Mouse (Mus musculus) midbrain, embryonic 11.5 days (tissue): ENCODE measurements around the gene Dnase1. TPM values are rescaled to one million over a fixed set of nuclear protein-coding genes. Genes with fewer than 3 reads are reported as not detected.

Source experiments
- ATAC-seq: fragments of 200-750 bp; cut with Nextera tagmentation; 2 replicates; pipeline ENCODE4 v1.8.0; 2017; ENCODE audit warnings: moderate TSS enrichment, moderate library complexity; ENCODE audit not compliant: low FRiP score
- DNase-seq: peaks from one replicate; pipeline ENCODE4 v3.0.0; 2015; ENCODE audit warnings: low spot score; ENCODE audit errors: missing footprints
- H3K27ac ChIP-seq: fragments of 300-500 bp; sonication (generic); 2 replicates; pipeline ENCODE4 v1.5.1; 2014; ENCODE audit warnings: low read depth, low read length
- H3K27me3 ChIP-seq: fragments of 300-500 bp; sonication (generic); 2 replicates; pipeline ENCODE4 v1.6.1; 2014; ENCODE audit warnings: mild to moderate bottlenecking, low read length, moderate library complexity, mixed read lengths; ENCODE audit not compliant: control insufficient read depth, insufficient read depth
- H3K36me3 ChIP-seq: fragments of 300-500 bp; sonication (generic); 2 replicates; pipeline ENCODE4 v1.6.1; 2014; ENCODE audit warnings: mild to moderate bottlenecking, low read length, moderate library complexity, mixed read lengths; ENCODE audit not compliant: control insufficient read depth, insufficient read depth
- H3K4me1 ChIP-seq: fragments of 300-500 bp; sonication (generic); 2 replicates; pipeline ENCODE4 v1.6.1; 2014; ENCODE audit warnings: low read length; ENCODE audit not compliant: control insufficient read depth, insufficient read depth
- H3K4me2 ChIP-seq: fragments of 300-500 bp; sonication (generic); 2 replicates; pipeline ENCODE4 v1.6.1; 2014; ENCODE audit warnings: mild to moderate bottlenecking, moderate library complexity
- H3K4me3 ChIP-seq: fragments of 300-500 bp; sonication (generic); 2 replicates; pipeline ENCODE4 v1.5.1; 2014; ENCODE audit warnings: low read depth, low read length
- H3K9ac ChIP-seq: fragments of 300-500 bp; sonication (generic); 2 replicates; pipeline ENCODE4 v1.6.1; 2014; ENCODE audit warnings: low read length
- H3K9me3 ChIP-seq: fragments of 300-500 bp; sonication (generic); 2 replicates; pipeline ENCODE4 v1.6.1; 2016; ENCODE audit warnings: low read length; ENCODE audit not compliant: control insufficient read depth
- WGBS: fragments of 180-500 bp; shearing (Covaris S2); extraction: QIAGEN DNeasy Blood & Tissue Kit; methylation state at CpG from one replicate; pipeline ENCODE4 v1.1.7; 2014; 5-methylcytosine and 5-hydroxymethylcytosine counted together
- polyA plus RNA-seq: library from polyadenylated mRNA; unstranded; fragments of >200 nt; fragmentation: Nextera tagmentation; extraction: Ambion mirVana; gene quantifications from 2 replicates; pipeline ENCODE4 v1.2.1, GENCODE M21; 2014

The Dnase1 gene
- polyA plus RNA-seq, 1 experiment from 2014 or later: 4.6 TPM

DNA sequence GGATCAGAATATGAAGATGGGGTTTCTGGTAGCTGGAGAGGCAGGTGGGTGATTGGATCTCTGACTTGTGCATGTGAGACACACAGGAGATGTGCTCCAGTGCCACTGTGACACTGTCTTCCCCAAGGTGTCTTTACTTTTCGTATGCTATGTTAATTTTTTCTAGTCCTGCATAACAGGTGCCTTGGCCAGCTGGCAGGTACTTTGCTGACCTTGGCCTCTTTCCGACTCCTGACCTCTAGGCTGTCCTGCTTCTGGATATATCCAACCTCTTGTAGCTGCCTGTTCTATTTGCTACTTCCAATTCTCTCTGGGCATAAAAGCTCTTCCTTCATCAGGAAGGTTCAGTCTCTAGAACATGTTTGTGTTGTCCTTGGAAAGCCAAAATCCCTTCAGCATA, 1.2 kb upstream of the Dnase1 start:
- Histone ChIP-seq H3K9me3 (no peaks in the 10 kb centered on the region), H3K4me2 (no peak overlapping the region), H3K27me3 (no peaks in the 10 kb centered on the region), H3K27ac (no peak overlapping the region), H3K9ac (no peak overlapping the region), H3K4me1 (peaks cover 2% of the 10 kb centered on the region; the same call in 1 of the 2 replicates), H3K4me3 (no peak overlapping the region), H3K36me3 (peaks cover 13% of the 10 kb centered on the region)
- 86% methylated on average over 2 of the region's 2 CpGs for WGBS
- ATAC-seq (no peak), DNase-seq (no peak)

DNA sequence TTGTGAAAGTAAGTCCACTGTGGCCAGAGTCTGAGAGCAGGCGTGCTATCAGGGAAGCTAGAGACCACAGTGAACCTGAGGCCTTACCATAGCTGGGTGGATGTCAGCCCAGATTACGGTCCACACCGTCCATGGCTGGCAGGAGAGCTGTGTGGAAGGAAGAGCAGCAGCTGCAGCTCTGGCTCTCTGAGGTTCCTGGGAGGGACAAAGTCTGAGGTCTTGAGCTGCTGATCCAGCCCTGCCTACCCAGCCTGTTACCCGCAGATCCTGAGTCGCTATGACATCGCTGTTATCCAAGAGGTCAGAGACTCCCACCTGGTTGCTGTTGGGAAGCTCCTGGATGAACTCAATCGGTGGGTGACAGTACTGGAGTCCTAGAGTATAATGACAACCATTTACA, 948 bp downstream of the Dnase1 start:
- WGBS: 95% methylated on average over 7 of the region's 7 CpGs
- peaks cover 13% of the 10 kb centered on the region for H3K36me3 ChIP-seq
- H3K9ac ChIP-seq: no peak overlapping the region
- no peaks in the 10 kb centered on the region for H3K9me3 ChIP-seq
- no peak overlapping the region for H3K4me3 ChIP-seq
- ATAC-seq: no peak
- no peaks in the 10 kb centered on the region for H3K27me3 ChIP-seq
- H3K27ac ChIP-seq: no peak overlapping the region
- no peak overlapping the region for H3K4me2 ChIP-seq
- H3K4me1 ChIP-seq: peaks cover 2% of the 10 kb centered on the region; the same call in 1 of the 2 replicates
- peak; percentile 28 for DNase-seq

DNA sequence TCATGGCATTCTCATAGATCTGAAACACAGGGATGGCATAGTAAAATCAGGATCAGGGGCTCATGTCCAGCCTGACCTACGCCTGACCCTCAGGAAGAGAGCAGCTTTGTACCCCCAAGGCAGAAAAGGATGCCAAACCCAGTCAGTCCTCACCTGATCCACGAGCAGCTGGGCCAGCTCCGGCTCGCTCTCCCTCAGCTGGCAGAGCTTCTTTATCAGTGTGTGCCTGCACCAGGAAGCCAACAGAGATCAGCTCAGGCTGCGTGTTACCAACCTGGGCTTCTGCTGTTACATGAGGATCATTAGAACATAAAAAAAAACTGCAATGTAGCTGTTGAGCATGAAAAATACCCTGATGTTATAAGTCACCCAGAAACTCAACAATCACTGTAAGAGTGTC, 3.5 kb downstream of the Dnase1 start:
- Histone ChIP-seq H3K9me3 (no peaks in the 10 kb centered on the region), H3K4me3 (no peak overlapping the region), H3K4me1 (no peaks in the 10 kb centered on the region), H3K4me2 (no peak overlapping the region), H3K27me3 (no peaks in the 10 kb centered on the region), H3K9ac (no peak overlapping the region), H3K36me3 (peaks cover 24% of the 10 kb centered on the region), H3K27ac (no peak overlapping the region)
- no peak for ATAC-seq
- WGBS: 91% methylated on average over 5 of the region's 5 CpGs
- DNase-seq: no peak

DNA sequence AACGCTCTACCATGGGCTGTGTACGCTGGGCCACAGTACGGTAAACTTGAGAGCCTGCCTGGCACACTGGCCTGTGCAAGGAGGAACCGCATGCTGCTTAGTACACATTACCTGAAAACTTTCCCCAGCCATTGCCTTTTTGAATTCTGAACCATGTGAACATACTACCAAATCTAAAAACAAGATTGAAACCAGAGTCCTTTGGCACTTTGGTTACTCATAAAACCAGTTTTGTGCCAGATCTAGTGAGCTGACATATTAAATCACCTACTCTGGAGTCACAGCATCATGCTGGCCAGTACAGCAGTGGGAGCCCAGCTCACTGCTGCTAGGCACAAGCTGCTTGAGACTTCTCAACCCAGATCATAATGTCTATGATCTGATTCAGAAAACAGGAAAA, 4.9 kb downstream of the Dnase1 start:
- DNase-seq (no peak), ATAC-seq (no peak)
- Histone ChIP-seq H3K4me2 (no peak overlapping the region), H3K4me3 (no peak overlapping the region), H3K27ac (no peak overlapping the region), H3K9me3 (no peaks in the 10 kb centered on the region), H3K9ac (no peak overlapping the region), H3K36me3 (peaks cover 30% of the 10 kb centered on the region), H3K4me1 (no peaks in the 10 kb centered on the region), H3K27me3 (no peaks in the 10 kb centered on the region)
- 92% methylated on average over 4 of the region's 4 CpGs for WGBS

DNA sequence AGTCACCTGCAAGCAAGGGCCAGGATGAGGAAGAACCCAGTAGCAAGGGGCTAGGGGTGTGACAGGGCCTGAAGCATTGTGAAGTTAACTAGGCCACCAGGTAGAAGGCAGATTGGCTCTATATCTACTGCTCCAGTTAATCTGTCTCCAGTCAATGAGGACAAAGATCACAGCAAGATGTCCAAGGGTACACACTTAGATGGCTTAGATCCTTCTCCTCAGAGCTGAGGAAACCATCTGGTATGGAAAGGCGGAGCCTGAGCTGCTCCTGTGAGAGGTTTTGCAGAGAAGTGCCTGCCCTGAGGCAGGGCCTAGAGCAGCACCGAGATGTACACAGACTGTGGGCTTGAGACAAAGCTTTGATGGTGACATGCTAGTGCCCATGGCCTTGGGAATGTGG, 7.4 kb downstream of the Dnase1 start:
- WGBS: 90% methylated on average over 2 of the region's 2 CpGs
- peaks cover 25% of the 10 kb centered on the region for H3K36me3 ChIP-seq
- H3K4me1 ChIP-seq: no peaks in the 10 kb centered on the region
- H3K4me3 ChIP-seq: no peak overlapping the region
- H3K27me3 ChIP-seq: no peaks in the 10 kb centered on the region
- H3K4me2 ChIP-seq: no peak overlapping the region
- no peak overlapping the region for H3K27ac ChIP-seq
- DNase-seq (no peak), ATAC-seq (no peak)
- H3K9ac ChIP-seq: no peak overlapping the region
- H3K9me3 ChIP-seq: no peaks in the 10 kb centered on the region

DNA sequence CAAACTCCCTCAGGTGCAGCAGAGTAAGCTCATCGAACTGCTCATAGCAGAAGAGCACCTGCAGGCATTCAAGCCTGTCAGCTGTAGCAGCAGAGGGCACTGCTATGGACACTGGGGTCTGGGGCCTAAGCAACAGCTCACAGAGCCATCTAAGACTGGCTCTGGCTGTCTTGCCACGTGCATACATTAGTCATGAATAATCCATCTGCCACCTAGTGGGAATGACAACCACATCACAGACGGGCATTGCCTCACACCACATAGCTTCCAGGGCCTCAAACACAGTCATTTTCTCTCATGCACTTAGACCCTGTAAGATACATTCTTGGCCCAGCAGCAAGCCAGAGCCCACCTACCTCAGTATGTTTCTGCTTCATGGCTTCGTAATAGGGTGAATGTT, 8.8 kb downstream of the Dnase1 start:
- H3K27me3 ChIP-seq: no peaks in the 10 kb centered on the region
- ATAC-seq: no peak
- peaks cover 26% of the 10 kb centered on the region for H3K36me3 ChIP-seq
- H3K4me3 ChIP-seq: no peak overlapping the region
- H3K27ac ChIP-seq: no peak overlapping the region
- H3K9ac ChIP-seq: no peak overlapping the region
- no peaks in the 10 kb centered on the region for H3K9me3 ChIP-seq
- no peak for DNase-seq
- 84% methylated on average over 4 of the region's 4 CpGs for WGBS
- no peak overlapping the region for H3K4me2 ChIP-seq
- H3K4me1 ChIP-seq: no peaks in the 10 kb centered on the region

DNA sequence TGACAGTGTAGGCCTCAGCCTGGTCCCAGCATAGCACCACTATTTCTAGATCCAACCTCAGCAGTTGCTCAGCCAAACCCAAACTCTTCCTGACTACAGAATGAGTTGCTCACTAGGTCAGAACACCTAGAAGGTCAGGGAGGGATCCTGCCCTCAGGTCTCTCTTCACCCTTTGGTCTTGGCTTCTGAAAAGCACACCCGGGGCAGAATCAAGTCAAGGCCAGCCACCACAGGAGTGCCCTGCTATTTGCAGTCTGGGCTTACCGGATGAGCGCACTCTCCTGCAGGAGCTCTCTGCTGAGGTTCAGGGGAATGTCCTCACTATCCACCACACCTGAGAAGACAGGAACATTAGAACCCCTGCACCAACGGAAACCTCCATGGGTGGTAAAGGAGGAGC, 15.9 kb downstream of the Dnase1 start:
- no peak for ATAC-seq
- no peaks in the 10 kb centered on the region for H3K27me3 ChIP-seq
- no peaks in the 10 kb centered on the region for H3K9me3 ChIP-seq
- H3K36me3 ChIP-seq: peaks cover 31% of the 10 kb centered on the region
- H3K4me3 ChIP-seq: no peak overlapping the region
- no peaks in the 10 kb centered on the region for H3K4me1 ChIP-seq
- no peak overlapping the region for H3K9ac ChIP-seq
- peak; percentile 39 for DNase-seq
- WGBS: 90% methylated on average over 4 of the region's 4 CpGs
- no peak overlapping the region for H3K27ac ChIP-seq
- H3K4me2 ChIP-seq: no peak overlapping the region

DNA sequence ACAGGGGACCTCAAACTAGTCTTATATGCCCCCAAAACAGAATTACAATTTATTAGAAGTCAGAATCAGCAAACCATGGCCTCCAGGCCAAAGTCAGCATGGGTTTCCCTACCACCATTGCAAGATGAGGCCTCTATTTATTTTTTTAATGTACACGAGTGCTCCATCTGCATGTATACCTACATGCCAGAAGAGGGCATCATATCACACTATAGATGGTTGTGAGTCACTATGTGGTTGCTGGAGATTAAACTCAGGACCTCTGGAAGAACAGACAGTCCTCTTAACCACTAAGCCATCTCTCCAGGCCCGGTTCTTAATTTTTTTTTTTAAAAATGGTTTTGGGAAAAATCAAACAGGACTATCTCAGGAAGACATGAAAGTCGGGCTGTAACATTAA, 17.1 kb downstream of the Dnase1 start:
- H3K36me3 ChIP-seq: peaks cover 31% of the 10 kb centered on the region

DNA sequence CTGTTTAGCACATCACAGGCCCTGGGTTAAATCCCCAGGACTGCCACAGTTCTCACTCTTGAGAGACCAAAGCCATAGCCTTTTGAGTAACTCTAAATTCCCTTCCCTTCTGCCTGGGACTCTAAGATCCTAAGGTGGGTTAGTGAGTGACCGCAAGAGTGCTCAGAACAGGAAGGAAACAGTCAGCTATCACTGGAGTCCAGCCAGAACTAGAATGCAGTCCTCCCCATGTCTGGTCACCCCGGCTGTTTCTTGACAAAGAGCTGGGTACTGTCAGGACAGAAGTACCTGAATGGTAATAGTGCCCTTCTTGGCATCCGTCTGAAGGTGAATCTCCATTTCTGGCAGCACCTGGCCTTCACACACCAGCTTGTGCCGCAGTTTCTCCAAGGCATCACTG, 28.2 kb downstream of the Dnase1 start:
- no peak overlapping the region for H3K4me2 ChIP-seq
- H3K27ac ChIP-seq: no peak overlapping the region
- 93% methylated on average over 4 of the region's 4 CpGs for WGBS
- no peaks in the 10 kb centered on the region for H3K4me1 ChIP-seq
- H3K9me3 ChIP-seq: no peaks in the 10 kb centered on the region
- ATAC-seq (no peak), DNase-seq (peak; percentile 53)
- no peaks in the 10 kb centered on the region for H3K27me3 ChIP-seq
- H3K9ac ChIP-seq: no peak overlapping the region
- no peak overlapping the region for H3K4me3 ChIP-seq
- peaks cover 24% of the 10 kb centered on the region; the same call in 1 of the 2 replicates for H3K36me3 ChIP-seq

More for the DNA sequence above, 17.1 kb downstream of the Dnase1 start:
- 88% methylated on average over 3 of the region's 3 CpGs for WGBS
- Histone ChIP-seq H3K27ac (no peak overlapping the region), H3K4me1 (no peaks in the 10 kb centered on the region), H3K27me3 (no peaks in the 10 kb centered on the region), H3K4me2 (no peak overlapping the region), H3K4me3 (no peak overlapping the region), H3K9me3 (no peaks in the 10 kb centered on the region), H3K9ac (no peak overlapping the region)
- no peak for DNase-seq
- no peak for ATAC-seq

DNA sequence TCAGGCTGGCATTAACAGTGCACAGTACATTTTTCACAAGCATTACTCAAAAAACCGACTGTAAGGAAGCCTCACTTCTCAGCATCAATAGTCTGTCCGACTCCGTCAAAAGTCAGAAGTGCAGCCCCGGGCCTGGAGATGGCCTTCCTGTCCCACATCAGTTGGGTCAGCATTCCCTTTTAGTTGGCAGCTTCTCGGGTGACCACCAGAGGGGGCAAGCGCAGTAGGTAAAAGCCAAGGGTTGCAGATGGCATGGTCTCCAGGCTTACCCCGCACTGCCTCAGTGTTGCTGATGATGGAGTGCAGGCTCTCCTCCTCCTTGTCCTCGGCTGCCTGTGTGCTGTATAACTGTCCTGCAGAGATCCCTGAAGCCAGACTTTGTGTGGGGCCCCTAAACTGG, 31.8 kb downstream of the Dnase1 start:
- 66% methylated on average over 8 of the region's 8 CpGs for WGBS
- ATAC-seq (0 out of 2 replicates have a peak, but pooled peaks have one; percentile 16), DNase-seq (peak; percentile 84)
- Histone ChIP-seq H3K4me1 (no peaks in the 10 kb centered on the region), H3K27ac (no peak overlapping the region), H3K9ac (no peak overlapping the region), H3K9me3 (no peaks in the 10 kb centered on the region), H3K4me2 (no peak overlapping the region), H3K27me3 (no peaks in the 10 kb centered on the region), H3K36me3 (peaks cover 13% of the 10 kb centered on the region; the same call in 1 of the 2 replicates), H3K4me3 (no peak overlapping the region)
